Mouse (Mus musculus): Measurements from ENCODE around the gene Wdtc1. TPM values are rescaled to one million over a fixed set of nuclear protein-coding genes. Genes with fewer than 3 reads are reported as not detected.

The Wdtc1 gene
- polyA plus RNA-seq, 1 experiment from 2014 or later = 21.0 TPM

GRCm38 (mm10) chr4:133300421-133300820, 52.9 kb downstream of the Wdtc1 start:
- no peaks in the 10 kb centered on the region for H3K27me3 ChIP-seq (ENCODE audit: control insufficient read depth, insufficient read depth, low read length)
- H3K9me3 ChIP-seq (ENCODE audit: control insufficient read depth, low read length) = no peaks in the 10 kb centered on the region
- ATAC-seq (replicated peaks; ENCODE audit: low FRiP score) (no peak), DNase-seq (ENCODE audit: low spot score) (no peak)
- H3K4me2 ChIP-seq (ENCODE audit: low read depth, low read length, severe bottlenecking) = no peak overlapping the region
- H3K9ac ChIP-seq (ENCODE audit: low read length) = no peak overlapping the region
- no peak overlapping the region for H3K27ac ChIP-seq (ENCODE audit: low read depth, low read length)
- no peaks in the 10 kb centered on the region; the same call in 1 of the 2 replicates for H3K36me3 ChIP-seq (ENCODE audit: control insufficient read depth, insufficient read depth, low read length)
- 90% methylated on average over 11 of the region's 11 CpGs for WGBS
- H3K4me1 ChIP-seq (replicated peaks; ENCODE audit: control insufficient read depth, insufficient read depth, low read length) = no peaks in the 10 kb centered on the region; the same call in 1 of the 2 replicates
- no peak overlapping the region for H3K4me3 ChIP-seq (ENCODE audit: low read depth, low read length)

- no peak for DNase-seq (ENCODE audit: low spot score)
- 69% methylated on average over 5 of the region's 5 CpGs for WGBS
- no peak overlapping the region for H3K4me2 ChIP-seq (ENCODE audit: low read depth, low read length, severe bottlenecking)
- no peak overlapping the region for H3K27ac ChIP-seq (ENCODE audit: low read depth, low read length)
- no peaks in the 10 kb centered on the region; the same call in 1 of the 2 replicates for H3K36me3 ChIP-seq (ENCODE audit: control insufficient read depth, insufficient read depth, low read length)
- no peaks in the 10 kb centered on the region; the same call in 1 of the 2 replicates for H3K4me1 ChIP-seq (replicated peaks; ENCODE audit: control insufficient read depth, insufficient read depth, low read length)
- H3K27me3 ChIP-seq (ENCODE audit: control insufficient read depth, insufficient read depth, low read length) = no peaks in the 10 kb centered on the region
- H3K9me3 ChIP-seq (ENCODE audit: control insufficient read depth, low read length) = no peaks in the 10 kb centered on the region
- H3K4me3 ChIP-seq (ENCODE audit: low read depth, low read length) = no peak overlapping the region
- no peak for ATAC-seq (replicated peaks; ENCODE audit: low FRiP score)
- H3K9ac ChIP-seq (ENCODE audit: low read length) = no peak overlapping the region
Measured at GRCm38 (mm10) chr4:133299701-133300100, 53.6 kb downstream of the Wdtc1 start.

DNA sequence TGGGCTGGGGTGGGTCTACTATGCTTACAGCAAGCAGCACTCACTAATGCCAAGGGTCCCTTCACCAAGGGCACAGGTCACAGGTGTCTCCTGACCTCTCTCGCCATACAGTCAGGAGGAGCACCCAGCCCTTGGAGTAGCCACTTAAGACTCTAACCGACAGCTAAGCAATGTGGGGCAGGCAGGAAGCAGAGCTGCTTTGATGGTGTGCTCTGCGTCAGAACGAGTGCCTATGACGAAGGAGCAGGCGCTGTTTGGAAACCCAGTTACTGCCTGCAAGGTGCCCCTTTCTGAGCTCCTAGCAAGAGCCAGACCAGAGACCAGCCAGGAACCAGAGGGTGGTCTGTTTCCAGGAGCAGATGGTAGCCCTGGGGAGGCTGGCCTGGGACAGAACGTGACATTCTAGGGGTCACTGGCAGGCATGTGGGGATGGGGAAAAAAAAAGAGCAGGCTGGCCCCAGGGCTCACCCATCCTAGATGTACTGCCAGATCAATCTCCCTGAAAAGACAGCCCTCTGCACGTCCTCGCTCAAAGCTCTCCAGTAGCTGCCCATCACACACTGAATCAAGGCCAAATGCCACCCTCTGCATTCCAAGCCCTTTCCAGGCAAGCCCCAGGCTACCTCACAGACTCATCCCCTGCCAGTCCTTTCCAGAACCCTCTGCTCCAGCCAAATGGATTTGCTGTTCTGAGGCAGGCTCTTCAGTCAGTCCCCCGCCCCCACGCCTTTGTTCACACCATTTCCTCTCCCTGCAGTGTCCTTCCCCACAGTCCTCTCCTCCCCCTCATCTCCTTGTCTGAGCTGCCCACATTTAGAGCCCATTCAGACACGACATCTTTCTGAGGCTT, 54.5 kb downstream of the Wdtc1 start:
- H3K4me3 ChIP-seq (ENCODE audit: low read depth, low read length) = no peak overlapping the region
- H3K4me2 ChIP-seq (ENCODE audit: low read depth, low read length, severe bottlenecking) = no peak overlapping the region
- H3K9me3 ChIP-seq (ENCODE audit: control insufficient read depth, low read length) = no peaks in the 10 kb centered on the region
- H3K4me1 ChIP-seq (replicated peaks; ENCODE audit: control insufficient read depth, insufficient read depth, low read length) = peaks cover 5% of the 10 kb centered on the region
- H3K9ac ChIP-seq (ENCODE audit: low read length) = no peak overlapping the region
- H3K36me3 ChIP-seq (ENCODE audit: control insufficient read depth, insufficient read depth, low read length) = no peaks in the 10 kb centered on the region; the same call in 1 of the 2 replicates
- H3K27ac ChIP-seq (ENCODE audit: low read depth, low read length) = 0 out of 2 replicates have a peak overlapping the region, but pooled peaks have one; percentile 12
- ATAC-seq (replicated peaks; ENCODE audit: low FRiP score) = no peak
- WGBS = 39% methylated on average over 12 of the region's 12 CpGs
- no peak for DNase-seq (ENCODE audit: low spot score)
- H3K27me3 ChIP-seq (ENCODE audit: control insufficient read depth, insufficient read depth, low read length) = no peaks in the 10 kb centered on the region

GRCm38 (mm10) chr4:133297801-133298238, 55.5 kb downstream of the Wdtc1 start:
- no peaks in the 10 kb centered on the region for H3K27me3 ChIP-seq (ENCODE audit: control insufficient read depth, insufficient read depth, low read length)
- no peaks in the 10 kb centered on the region for H3K9me3 ChIP-seq (ENCODE audit: control insufficient read depth, low read length)
- DNase-seq (ENCODE audit: low spot score) = peak; percentile 88
- no peak overlapping the region for H3K4me3 ChIP-seq (ENCODE audit: low read depth, low read length)
- ATAC-seq (replicated peaks; ENCODE audit: low FRiP score) = peak; percentile 79; the same call in 1 of the 2 replicates
- H3K4me1 ChIP-seq (replicated peaks; ENCODE audit: control insufficient read depth, insufficient read depth, low read length) = peaks cover 14% of the 10 kb centered on the region
- 5% methylated on average over 5 of the region's 5 CpGs for WGBS
- H3K27ac ChIP-seq (ENCODE audit: low read depth, low read length) = no peak overlapping the region
- no peak overlapping the region for H3K4me2 ChIP-seq (ENCODE audit: low read depth, low read length, severe bottlenecking)
- H3K9ac ChIP-seq (ENCODE audit: low read length) = no peak overlapping the region
- H3K36me3 ChIP-seq (ENCODE audit: control insufficient read depth, insufficient read depth, low read length) = no peaks in the 10 kb centered on the region; the same call in 1 of the 2 replicates

- ATAC-seq (replicated peaks; ENCODE audit: low FRiP score) = no peak
Measured at GRCm38 (mm10) chr4:133297360-133297759, 55.9 kb downstream of the Wdtc1 start.

GRCm38 (mm10) chr4:133294084-133294483, 59.2 kb downstream of the Wdtc1 start:
- no peak for DNase-seq (ENCODE audit: low spot score)
- H3K9ac ChIP-seq (ENCODE audit: low read length) = peak overlapping the region; percentile 12; the same call in 1 of the 2 replicates
- H3K4me3 ChIP-seq (ENCODE audit: low read depth, low read length) = no peak overlapping the region

More at GRCm38 (mm10) chr4:133297360-133297759, 55.9 kb downstream of the Wdtc1 start:
- no peaks in the 10 kb centered on the region for H3K27me3 ChIP-seq (ENCODE audit: control insufficient read depth, insufficient read depth, low read length)
- H3K27ac ChIP-seq (ENCODE audit: low read depth, low read length) = no peak overlapping the region
- no peaks in the 10 kb centered on the region; the same call in 1 of the 2 replicates for H3K36me3 ChIP-seq (ENCODE audit: control insufficient read depth, insufficient read depth, low read length)
- WGBS = 74% methylated on average over 10 of the region's 10 CpGs
- no peak overlapping the region for H3K4me2 ChIP-seq (ENCODE audit: low read depth, low read length, severe bottlenecking)
- no peak overlapping the region for H3K4me3 ChIP-seq (ENCODE audit: low read depth, low read length)
- peaks cover 16% of the 10 kb centered on the region for H3K4me1 ChIP-seq (replicated peaks; ENCODE audit: control insufficient read depth, insufficient read depth, low read length)
- DNase-seq (ENCODE audit: low spot score) = no peak
- no peak overlapping the region for H3K9ac ChIP-seq (ENCODE audit: low read length)
- no peaks in the 10 kb centered on the region for H3K9me3 ChIP-seq (ENCODE audit: control insufficient read depth, low read length)

DNA sequence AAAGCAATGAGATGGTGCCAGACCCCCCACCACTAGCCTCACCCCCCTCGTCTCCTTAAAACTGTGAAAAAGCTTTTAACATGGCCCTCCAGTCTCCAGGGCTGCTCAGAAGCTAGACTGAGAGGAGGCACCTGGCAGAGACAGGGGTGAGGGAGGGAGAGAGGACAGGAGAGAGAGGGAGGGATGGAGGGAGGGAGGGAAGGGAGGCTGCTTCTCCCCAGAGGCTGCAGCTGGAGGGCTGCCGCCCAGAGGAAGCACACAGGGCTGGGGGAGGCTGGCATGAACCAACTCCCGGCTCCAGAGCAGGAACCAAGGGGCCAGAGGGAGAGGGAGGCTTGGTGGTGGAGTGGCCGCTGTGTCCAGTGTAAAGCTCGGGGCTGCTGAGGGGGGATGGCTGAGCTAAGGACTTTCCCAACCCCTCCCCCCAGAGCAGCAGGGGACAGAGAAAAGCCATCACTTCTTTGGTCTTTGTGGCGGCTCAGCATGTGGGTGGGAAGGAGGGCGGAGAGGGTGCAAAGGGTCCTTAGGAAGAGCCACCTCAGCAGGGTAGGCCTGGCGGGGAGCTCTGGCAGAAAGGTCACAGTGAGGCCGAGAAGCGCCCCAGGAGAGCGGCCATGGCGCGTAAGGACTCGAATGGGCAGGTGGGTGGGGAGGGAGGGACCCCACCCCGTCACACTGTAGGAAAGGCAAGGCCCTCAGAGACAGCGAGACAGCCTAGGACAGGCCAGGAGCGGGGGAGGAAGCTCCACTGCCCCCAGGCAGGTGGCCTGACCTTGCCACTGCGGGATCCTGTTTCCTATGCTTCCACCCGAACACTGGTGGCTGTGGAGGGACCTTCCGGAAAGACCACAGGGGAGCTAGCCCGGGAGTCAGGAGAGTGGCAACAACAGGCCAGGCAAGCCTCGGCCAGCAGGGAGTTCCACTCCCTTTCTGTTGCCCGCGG, 60.1 kb downstream of the Wdtc1 start:
- Histone ChIP-seq H3K27me3 (ENCODE audit: control insufficient read depth, insufficient read depth, low read length) (no peaks in the 10 kb centered on the region), H3K4me1 (replicated peaks; ENCODE audit: control insufficient read depth, insufficient read depth, low read length) (peaks cover 18% of the 10 kb centered on the region), H3K27ac (ENCODE audit: low read depth, low read length) (peak overlapping the region; percentile 39; the same call in 1 of the 2 replicates), H3K9me3 (ENCODE audit: control insufficient read depth, low read length) (no peaks in the 10 kb centered on the region), H3K9ac (ENCODE audit: low read length) (peak overlapping the region; percentile 32), H3K4me3 (ENCODE audit: low read depth, low read length) (no peak overlapping the region), H3K36me3 (ENCODE audit: control insufficient read depth, insufficient read depth, low read length) (no peaks in the 10 kb centered on the region), H3K4me2 (ENCODE audit: low read depth, low read length, severe bottlenecking) (0 out of 2 replicates have a peak overlapping the region, but pooled peaks have one; percentile 2)
- ATAC-seq (replicated peaks; ENCODE audit: low FRiP score) (peak; percentile 42; the same call in 1 of the 2 replicates), DNase-seq (ENCODE audit: low spot score) (no peak)
- WGBS = 4% methylated on average over 24 of the region's 24 CpGs

More at GRCm38 (mm10) chr4:133294084-133294483, 59.2 kb downstream of the Wdtc1 start:
- Histone ChIP-seq H3K27ac (ENCODE audit: low read depth, low read length) (no peak overlapping the region), H3K9me3 (ENCODE audit: control insufficient read depth, low read length) (no peaks in the 10 kb centered on the region), H3K4me2 (ENCODE audit: low read depth, low read length, severe bottlenecking) (no peak overlapping the region), H3K27me3 (ENCODE audit: control insufficient read depth, insufficient read depth, low read length) (no peaks in the 10 kb centered on the region), H3K36me3 (ENCODE audit: control insufficient read depth, insufficient read depth, low read length) (no peaks in the 10 kb centered on the region), H3K4me1 (replicated peaks; ENCODE audit: control insufficient read depth, insufficient read depth, low read length) (peaks cover 18% of the 10 kb centered on the region)
- 19% methylated on average over 11 of the region's 11 CpGs for WGBS
- no peak for ATAC-seq (replicated peaks; ENCODE audit: low FRiP score)

GRCm38 (mm10) chr4:133292405-133292804, 60.9 kb downstream of the Wdtc1 start:
- H3K27me3 ChIP-seq (ENCODE audit: control insufficient read depth, insufficient read depth, low read length) = no peaks in the 10 kb centered on the region
- H3K36me3 ChIP-seq (ENCODE audit: control insufficient read depth, insufficient read depth, low read length) = no peaks in the 10 kb centered on the region
- no peak overlapping the region for H3K4me2 ChIP-seq (ENCODE audit: low read depth, low read length, severe bottlenecking)
- 54% methylated on average over 4 of the region's 4 CpGs for WGBS
- no peaks in the 10 kb centered on the region for H3K9me3 ChIP-seq (ENCODE audit: control insufficient read depth, low read length)
- H3K9ac ChIP-seq (ENCODE audit: low read length) = no peak overlapping the region; the same call in 1 of the 2 replicates
- ATAC-seq (replicated peaks; ENCODE audit: low FRiP score) (no peak), DNase-seq (ENCODE audit: low spot score) (no peak)
- peak overlapping the region; percentile 39; the same call in 1 of the 2 replicates for H3K27ac ChIP-seq (ENCODE audit: low read depth, low read length)
- no peak overlapping the region for H3K4me3 ChIP-seq (ENCODE audit: low read depth, low read length)
- H3K4me1 ChIP-seq (replicated peaks; ENCODE audit: control insufficient read depth, insufficient read depth, low read length) = peaks cover 18% of the 10 kb centered on the region

All from forebrain, embryonic 11.5 days (tissue).